Mouse (Mus musculus) thymus, adult 2 months (tissue): Measurements from ENCODE around the gene Avpr2.

ENCODE experiments used
- CTCF ChIP-seq: fragments of 200-500 bp; IDR thresholded peaks from 2 replicates; pipeline ENCODE4 v1.5.1; 2012; ENCODE audit warnings: mild to moderate bottlenecking, control low read depth, low read length, moderate library complexity, borderline replicate concordance; ENCODE audit not compliant: control insufficient read depth, poor library complexity, insufficient read depth; ENCODE audit errors: extremely low read depth
- POLR2A ChIP-seq: fragments of 200-500 bp; IDR thresholded peaks from 2 replicates; pipeline ENCODE4 v1.6.1; 2012; ENCODE audit warnings: mild to moderate bottlenecking, low read length, control low read depth, moderate library complexity; ENCODE audit not compliant: control insufficient read depth, poor library complexity, insufficient read depth; ENCODE audit errors: extremely low read depth

DNA sequence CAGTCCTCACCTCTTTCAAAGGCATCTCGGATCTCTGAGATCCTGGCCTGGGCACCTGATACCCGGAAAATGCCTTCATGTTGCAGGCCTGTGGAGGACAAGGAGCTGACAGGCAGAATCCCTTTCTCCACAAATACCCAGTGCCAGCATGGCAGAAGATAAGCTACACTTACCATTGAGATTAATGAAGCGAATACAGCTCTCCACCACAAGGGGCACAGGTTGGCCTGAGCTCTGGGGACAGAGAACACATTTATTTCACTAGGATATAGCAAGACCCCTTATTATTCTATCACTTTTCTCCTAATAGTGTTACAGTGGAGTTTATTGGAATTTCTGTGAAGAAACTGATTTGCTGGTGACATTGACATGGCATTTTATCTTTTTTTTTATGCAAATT, 6.1 kb downstream of the Avpr2 start:
- TF ChIP-seq CTCF, result no peak
- no peak for TF ChIP-seq POLR2A
